Mouse (Mus musculus) olfactory bulb, adult 2 months (tissue): ENCODE data around the gene Hira. TPM values are rescaled to one million over a fixed set of nuclear protein-coding genes. Genes with fewer than 3 reads are reported as not detected.
"Not testable (repeated sequence)": the region's sequence is repeated elsewhere in the genome, so short reads cannot be mapped to it uniquely, and the experiment has no call there.

Source experiments
- H3K27ac ChIP-seq: fragments of 200-500 bp; 2 replicates; pipeline ENCODE4 v1.5.1; 2012; ENCODE audit warnings: low read depth, low read length; ENCODE audit not compliant: insufficient read depth
- H3K4me1 ChIP-seq: fragments of 200-500 bp; 2 replicates; pipeline ENCODE4 v1.6.1; 2012; ENCODE audit warnings: low read length; ENCODE audit not compliant: control insufficient read depth, insufficient read depth
- H3K4me3 ChIP-seq: fragments of 200-500 bp; 2 replicates; pipeline ENCODE4 v1.5.1; 2012; ENCODE audit warnings: mild to moderate bottlenecking, low read depth, low read length, moderate library complexity; ENCODE audit not compliant: insufficient read depth
- CTCF ChIP-seq: fragments of 200-500 bp; IDR thresholded peaks from 2 replicates; pipeline ENCODE4 v1.5.1; 2012; ENCODE audit warnings: low read depth, mild to moderate bottlenecking, low read length, moderate library complexity; ENCODE audit not compliant: insufficient read depth
- POLR2A ChIP-seq: fragments of 200-500 bp; IDR thresholded peaks from 2 replicates; pipeline ENCODE4 v1.6.1; 2012; ENCODE audit warnings: mild to moderate bottlenecking, low read depth, low read length, moderate library complexity; ENCODE audit not compliant: insufficient read depth
- WGBS: fragments of 180-500 bp; shearing (Covaris S2); methylation state at CpG from one replicate; pipeline ENCODE4 v1.1.7; 2018; 5-methylcytosine and 5-hydroxymethylcytosine counted together
- polyA plus RNA-seq: library from polyadenylated mRNA; stranded (reverse); fragments of >200 nt; gene quantifications from 2 replicates; pipeline ENCODE4 v1.2.4, GENCODE M21; 2012; ENCODE audit warnings: low replicate concordance; ENCODE audit not compliant: missing spikeins, insufficient read depth, insufficient read length

Gene Hira
- polyA plus RNA-seq, 1 experiment, result not detected

- TF ChIP-seq POLR2A (no peak), CTCF (no peak)
- no peak overlapping the region for H3K27ac ChIP-seq
- no peak overlapping the region for H3K4me3 ChIP-seq
- H3K4me1 ChIP-seq, result no peaks in the 10 kb centered on the region
Measured at GRCm38 (mm10) chr16:18858551-18858950, 18.3 kb upstream of the Hira start.

DNA sequence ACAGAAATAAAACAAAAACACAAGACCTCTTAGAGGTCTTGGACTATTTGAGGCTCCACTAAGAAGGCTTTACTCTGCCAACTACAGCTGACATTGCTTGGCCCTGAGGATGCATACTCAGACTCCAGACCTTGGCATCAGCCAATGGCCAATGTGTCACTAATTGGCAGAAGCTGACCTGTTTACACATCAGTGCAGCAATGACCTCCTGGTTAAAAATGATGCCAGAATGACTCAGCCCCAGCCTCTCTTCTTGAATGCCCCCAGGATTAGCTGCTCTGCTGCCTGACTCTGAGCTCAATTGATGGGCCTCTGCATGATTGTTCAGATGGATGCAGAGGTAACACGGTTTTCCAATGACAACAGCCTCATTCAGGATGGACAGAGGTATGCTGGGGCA lies 16.7 kb upstream of the Hira start:
- Histone ChIP-seq H3K4me3 (no peak overlapping the region), H3K4me1 (no peaks in the 10 kb centered on the region), H3K27ac (no peak overlapping the region)
- WGBS, result 40% methylated on average over 1 of the region's 1 CpGs
- TF ChIP-seq CTCF, result no peak
- no peak for TF ChIP-seq POLR2A

DNA sequence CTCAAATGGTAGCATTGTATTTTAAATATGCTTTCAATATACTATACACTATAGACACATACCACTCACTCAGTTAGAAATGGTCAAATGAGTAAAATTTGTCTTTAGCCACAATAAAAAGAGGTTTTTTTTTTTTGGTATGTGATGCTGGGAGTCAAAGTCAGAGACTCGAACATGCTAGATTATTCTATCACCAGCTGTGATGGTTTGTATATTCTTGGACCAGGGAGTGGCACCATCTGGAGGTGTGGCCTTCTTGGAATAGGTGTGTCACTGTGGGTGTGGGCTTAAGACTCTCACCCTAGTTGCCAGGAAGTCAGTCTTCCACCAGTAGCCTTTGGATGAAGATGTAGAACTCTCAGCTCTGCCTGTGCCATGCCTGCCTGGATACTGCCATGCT lies 6.3 kb upstream of the Hira start:
- H3K27ac ChIP-seq, H3K4me3 ChIP-seq, H3K4me1 ChIP-seq: not testable (repeated sequence)
- WGBS, result 93% methylated on average over 1 of the region's 1 CpGs

GRCm38 (mm10) chr16:18876091-18876441 lies 771 bp upstream of the Hira start:
- Histone ChIP-seq H3K4me1 (no peaks in the 10 kb centered on the region), H3K27ac (peak overlapping the region; percentile 57)
- no peak for TF ChIP-seq POLR2A
- TF ChIP-seq CTCF, result no peak

GRCm38 (mm10) chr16:18877386-18878090 lies 701 bp downstream of the Hira start:
- TF ChIP-seq POLR2A (no peak), CTCF (no peak)
- Histone ChIP-seq H3K4me3 (peak overlapping the region; percentile 67), H3K27ac (peak overlapping the region; percentile 10; the same call in 1 of the 2 replicates), H3K4me1 (no peaks in the 10 kb centered on the region)
- under 1% methylated on average over 43 of the region's 43 CpGs for WGBS

More at GRCm38 (mm10) chr16:18876091-18876441, 771 bp upstream of the Hira start:
- under 1% methylated on average over 17 of the region's 17 CpGs for WGBS
- peak overlapping the region; percentile 67 for H3K4me3 ChIP-seq

DNA sequence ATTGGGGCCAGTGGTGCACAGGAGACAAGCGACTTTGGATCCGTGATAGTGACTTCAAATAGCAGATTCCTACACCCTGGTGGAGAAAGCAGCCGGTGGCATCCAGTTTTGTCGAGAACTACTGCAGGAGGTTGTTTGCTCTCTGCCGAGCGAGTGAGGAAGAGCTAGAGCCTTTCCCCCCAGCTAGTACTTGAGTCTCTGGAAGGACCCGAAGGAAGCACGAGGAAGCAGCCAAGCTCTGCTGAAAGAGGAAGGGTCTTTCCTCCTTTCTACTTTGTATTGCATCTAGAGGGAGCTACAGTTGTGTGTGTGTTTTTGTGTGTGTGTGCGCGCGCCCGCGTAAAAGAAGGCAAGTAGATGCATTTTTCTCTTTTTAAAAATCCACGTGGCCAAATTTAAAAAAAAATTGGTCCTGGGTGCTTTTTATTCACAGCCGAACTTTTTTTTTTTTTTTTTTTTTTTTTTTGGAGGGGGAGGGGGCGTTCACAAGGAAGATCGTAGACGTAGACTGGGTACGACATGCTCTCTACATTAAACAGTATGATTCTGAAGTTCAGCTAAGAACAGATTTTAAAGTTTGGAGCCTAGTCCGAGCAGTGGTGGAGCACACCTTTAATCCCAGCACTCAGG lies 1.4 kb downstream of the Hira start:
- Histone ChIP-seq H3K4me3 (peak overlapping the region; percentile 67), H3K27ac (no peak overlapping the region), H3K4me1 (no peaks in the 10 kb centered on the region)
- TF ChIP-seq CTCF (no peak), POLR2A (no peak)
- WGBS, result 13% methylated on average over 20 of the region's 20 CpGs

GRCm38 (mm10) chr16:18884044-18884443 lies 7.2 kb downstream of the Hira start:
- H3K4me1 ChIP-seq, result no peaks in the 10 kb centered on the region
- H3K4me3 ChIP-seq, result no peak overlapping the region
- no peak overlapping the region for H3K27ac ChIP-seq
- no peak for TF ChIP-seq POLR2A

GRCm38 (mm10) chr16:18893840-18894372 lies 17.1 kb downstream of the Hira start:
- TF ChIP-seq CTCF (no peak), POLR2A (no peak)
- Histone ChIP-seq H3K4me1 (no peaks in the 10 kb centered on the region), H3K4me3 (no peak overlapping the region), H3K27ac (no peak overlapping the region)
- 85% methylated on average over 4 of the region's 4 CpGs for WGBS

DNA sequence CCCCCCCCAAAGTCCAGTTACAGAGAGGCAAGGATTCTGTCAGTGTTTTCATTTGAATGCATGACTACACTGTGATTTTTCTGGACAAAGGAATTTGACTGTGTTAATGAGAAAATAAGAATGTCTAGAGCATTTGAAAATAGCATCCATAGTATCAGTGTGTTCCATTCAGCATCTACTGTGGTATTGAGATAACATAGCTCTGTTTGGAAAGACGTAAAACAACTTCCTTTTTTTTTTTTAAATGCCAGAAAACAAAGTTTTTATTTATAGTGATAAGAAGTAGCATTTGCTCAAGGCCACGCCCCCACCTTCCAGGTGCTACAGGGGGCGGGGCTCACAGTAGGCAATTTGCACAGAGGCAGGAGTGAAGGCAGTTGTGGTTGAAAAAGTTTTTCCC lies 18.4 kb downstream of the Hira start:
- TF ChIP-seq CTCF (no peak), POLR2A (no peak)
- 77% methylated on average over 3 of the region's 3 CpGs for WGBS
- no peak overlapping the region for H3K4me3 ChIP-seq

More for the DNA sequence above, 18.4 kb downstream of the Hira start:
- Histone ChIP-seq H3K27ac (no peak overlapping the region), H3K4me1 (no peaks in the 10 kb centered on the region)
